Mouse (Mus musculus): ENCODE measurements around the gene Castor1.

GRCm38 (mm10) chr11:4262847-4263246 is 44.8 kb downstream of the Castor1 start:
- TF ChIP-seq CTCF (conservative IDR thresholded peaks at IDR 0.05; ENCODE audit: insufficient read depth, insufficient read length, low read depth, low read length) (no peak), POLR2A (IDR thresholded peaks at IDR 0.05; ENCODE audit: low read depth, low read length) (no peak)
